Mouse (Mus musculus) G1E (cell line): ENCODE measurements around the gene Ncoa4.

Experiments used
- CTCF ChIP-seq: IDR thresholded peaks from 2 replicates; pipeline ENCODE4 v1.5.1; 2012; ENCODE audit warnings: low read depth, low read length, inconsistent platforms, mixed read lengths
- GATA1 ChIP-seq: IDR thresholded peaks from 2 replicates; pipeline ENCODE4 v1.6.1; 2012; ENCODE audit warnings: borderline replicate concordance, low read length, inconsistent platforms, mixed read lengths
- GATA2 ChIP-seq: IDR thresholded peaks from 2 replicates; pipeline ENCODE4 v1.6.1; 2012; ENCODE audit warnings: low read depth, low read length, inconsistent platforms, borderline replicate concordance
- POLR2AphosphoS5 ChIP-seq: IDR thresholded peaks from 2 replicates; pipeline ENCODE4 v1.6.1; 2012; ENCODE audit warnings: low read depth, low read length, inconsistent platforms; ENCODE audit not compliant: insufficient replicate concordance
- TAL1 ChIP-seq: conservative IDR thresholded peaks from 2 replicates; pipeline ENCODE4 v1.6.1; 2012; ENCODE audit warnings: low read depth, low read length, inconsistent platforms, mixed read lengths

- TF ChIP-seq GATA1: no peak
- no peak for TF ChIP-seq CTCF
- TF ChIP-seq POLR2AphosphoS5: no peak
- no peak for TF ChIP-seq TAL1
- no peak for TF ChIP-seq GATA2
Observed at GRCm38 (mm10) chr14:32190627-32191391, 31.1 kb downstream of the Ncoa4 start.
